Mouse (Mus musculus): ENCODE data around the gene Rps6kb2. TPM values are rescaled to one million over a fixed set of nuclear protein-coding genes. Genes with fewer than 3 reads are reported as not detected.

Gene Rps6kb2
- polyA plus RNA-seq, 1 experiment from 2014 or later = 42.2 TPM

- Histone ChIP-seq H3K9ac (no peak overlapping the region), H3K9me3 (replicated peaks) (no peaks in the 10 kb centered on the region), H3K27me3 (no peaks in the 10 kb centered on the region), H3K4me2 (peak overlapping the region; percentile 26; the same call in 1 of the 2 replicates), H3K4me1 (replicated peaks) (peaks cover 56% of the 10 kb centered on the region), H3K36me3 (peaks cover under 1% of the 10 kb centered on the region; the same call in 1 of the 2 replicates), H3K4me3 (no peak overlapping the region), H3K27ac (peak overlapping the region; percentile 87)
- no peak for ATAC-seq (replicated peaks; ENCODE audit: insufficient number of reproducible peaks, insufficient read depth, low FRiP score, low read depth)
- WGBS = 45% methylated on average over 9 of the region's 9 CpGs
Measured at GRCm38 (mm10) chr19:4166678-4167476, 3.7 kb upstream of the Rps6kb2 start.

GRCm38 (mm10) chr19:4164721-4165120 lies 1.6 kb upstream of the Rps6kb2 start:
- no peak overlapping the region for H3K9ac ChIP-seq
- no peak overlapping the region for H3K4me2 ChIP-seq
- no peak overlapping the region for H3K4me3 ChIP-seq
- H3K36me3 ChIP-seq = peaks cover 14% of the 10 kb centered on the region
- no peak for ATAC-seq (replicated peaks; ENCODE audit: insufficient number of reproducible peaks, insufficient read depth, low FRiP score, low read depth)
- no peak overlapping the region for H3K27ac ChIP-seq
- H3K4me1 ChIP-seq (replicated peaks) = peaks cover 35% of the 10 kb centered on the region
- 68% methylated on average over 2 of the region's 2 CpGs for WGBS
- no peaks in the 10 kb centered on the region for H3K27me3 ChIP-seq
- no peaks in the 10 kb centered on the region for H3K9me3 ChIP-seq (replicated peaks)

GRCm38 (mm10) chr19:4164100-4164499 lies 946 bp upstream of the Rps6kb2 start:
- Histone ChIP-seq H3K4me1 (replicated peaks) (peaks cover 32% of the 10 kb centered on the region), H3K27me3 (no peaks in the 10 kb centered on the region), H3K9me3 (replicated peaks) (no peaks in the 10 kb centered on the region), H3K4me3 (no peak overlapping the region), H3K9ac (no peak overlapping the region), H3K4me2 (no peak overlapping the region), H3K36me3 (peaks cover 20% of the 10 kb centered on the region), H3K27ac (no peak overlapping the region)
- 77% methylated on average over 3 of the region's 3 CpGs for WGBS
- no peak for ATAC-seq (replicated peaks; ENCODE audit: insufficient number of reproducible peaks, insufficient read depth, low FRiP score, low read depth)

GRCm38 (mm10) chr19:4163543-4163887 lies 361 bp upstream of the Rps6kb2 start:
- 35% methylated on average over 4 of the region's 4 CpGs for WGBS
- Histone ChIP-seq H3K27ac (peak overlapping the region; percentile 27), H3K4me2 (peak overlapping the region; percentile 90), H3K4me3 (peak overlapping the region; percentile 75), H3K27me3 (no peaks in the 10 kb centered on the region), H3K4me1 (replicated peaks) (peaks cover 32% of the 10 kb centered on the region), H3K9ac (peak overlapping the region; percentile 83; the same call in 1 of the 2 replicates), H3K36me3 (peaks cover 26% of the 10 kb centered on the region), H3K9me3 (replicated peaks) (no peaks in the 10 kb centered on the region)
- no peak for ATAC-seq (replicated peaks; ENCODE audit: insufficient number of reproducible peaks, insufficient read depth, low FRiP score, low read depth)

GRCm38 (mm10) chr19:4159049-4159448 lies 4.1 kb downstream of the Rps6kb2 start:
- 95% methylated on average over 8 of the region's 8 CpGs for WGBS
- H3K36me3 ChIP-seq = peaks cover 48% of the 10 kb centered on the region
- peaks cover 15% of the 10 kb centered on the region for H3K4me1 ChIP-seq (replicated peaks)
- no peak overlapping the region for H3K4me3 ChIP-seq
- no peak for ATAC-seq (replicated peaks; ENCODE audit: insufficient number of reproducible peaks, insufficient read depth, low FRiP score, low read depth)
- H3K27ac ChIP-seq = no peak overlapping the region
- H3K9me3 ChIP-seq (replicated peaks) = no peaks in the 10 kb centered on the region
- no peak overlapping the region for H3K4me2 ChIP-seq
- H3K27me3 ChIP-seq = no peaks in the 10 kb centered on the region
- H3K9ac ChIP-seq = no peak overlapping the region

GRCm38 (mm10) chr19:4156771-4157170 lies 6.4 kb downstream of the Rps6kb2 start:
- ATAC-seq (replicated peaks; ENCODE audit: insufficient number of reproducible peaks, insufficient read depth, low FRiP score, low read depth) = no peak
- no peak overlapping the region for H3K27ac ChIP-seq
- H3K9me3 ChIP-seq (replicated peaks) = no peaks in the 10 kb centered on the region
- WGBS = 89% methylated on average over 12 of the region's 12 CpGs
- H3K9ac ChIP-seq = no peak overlapping the region
- H3K4me2 ChIP-seq = no peak overlapping the region
- no peak overlapping the region for H3K4me3 ChIP-seq
- peaks cover 55% of the 10 kb centered on the region for H3K36me3 ChIP-seq
- H3K27me3 ChIP-seq = no peaks in the 10 kb centered on the region
- peaks cover 14% of the 10 kb centered on the region for H3K4me1 ChIP-seq (replicated peaks)

- no peak for ATAC-seq (replicated peaks; ENCODE audit: insufficient number of reproducible peaks, insufficient read depth, low FRiP score, low read depth)
- Histone ChIP-seq H3K9ac (no peak overlapping the region), H3K4me3 (peak overlapping the region; percentile 17; the same call in 1 of the 2 replicates), H3K9me3 (replicated peaks) (no peaks in the 10 kb centered on the region), H3K27me3 (no peaks in the 10 kb centered on the region), H3K4me1 (replicated peaks) (peaks cover 18% of the 10 kb centered on the region), H3K36me3 (peaks cover 52% of the 10 kb centered on the region), H3K27ac (no peak overlapping the region), H3K4me2 (no peak overlapping the region)
- WGBS = 69% methylated on average over 20 of the region's 20 CpGs
Measured at GRCm38 (mm10) chr19:4156073-4156579, 7.0 kb downstream of the Rps6kb2 start.

GRCm38 (mm10) chr19:4155223-4156072 lies 7.7 kb downstream of the Rps6kb2 start:
- H3K36me3 ChIP-seq = peaks cover 54% of the 10 kb centered on the region

DNA sequence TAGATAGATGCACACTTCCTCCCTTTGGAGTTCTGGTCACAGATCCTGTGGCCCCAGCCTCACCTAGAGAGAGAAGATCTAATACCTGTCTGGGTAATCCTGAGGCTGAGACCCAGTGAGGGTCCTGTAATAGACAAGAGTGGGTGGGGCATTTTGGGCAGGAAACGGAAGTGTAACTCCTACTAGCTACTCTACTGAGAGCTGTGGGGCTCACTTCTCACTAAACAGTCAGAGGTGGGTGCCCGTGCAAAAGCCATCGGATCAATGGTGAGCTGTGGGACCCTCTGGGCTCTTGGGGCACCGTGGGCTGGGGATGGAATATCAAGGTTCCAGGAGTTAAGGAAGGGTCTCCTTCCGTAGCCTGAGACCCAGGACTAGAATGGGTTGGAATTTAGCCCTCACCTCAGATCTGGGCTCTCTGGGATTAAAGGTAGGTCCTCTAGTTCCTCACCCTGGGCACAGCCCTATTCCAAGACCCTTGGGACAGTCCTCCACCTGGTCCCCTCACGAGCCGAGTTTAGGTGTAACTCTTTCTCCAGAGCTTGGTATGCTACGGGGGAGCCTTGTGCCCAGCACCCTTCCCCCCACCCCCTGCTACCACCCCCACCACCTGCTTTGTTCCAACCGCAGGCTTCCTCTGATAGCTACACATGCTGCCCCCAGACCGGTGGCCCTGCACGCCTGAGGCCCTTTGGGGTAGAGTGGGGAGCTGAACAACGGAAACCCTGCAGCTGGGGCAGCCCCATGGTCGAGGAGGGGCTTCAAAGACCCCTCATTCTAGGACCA lies 8.5 kb downstream of the Rps6kb2 start:
- H3K36me3 ChIP-seq = peaks cover 54% of the 10 kb centered on the region
- H3K4me1 ChIP-seq (replicated peaks) = peaks cover 31% of the 10 kb centered on the region
- H3K9ac ChIP-seq = no peak overlapping the region
- no peaks in the 10 kb centered on the region for H3K9me3 ChIP-seq (replicated peaks)
- peak overlapping the region; percentile 17; the same call in 1 of the 2 replicates for H3K4me3 ChIP-seq
- 69% methylated on average over 13 of the region's 13 CpGs for WGBS
- ATAC-seq (replicated peaks; ENCODE audit: insufficient number of reproducible peaks, insufficient read depth, low FRiP score, low read depth) = no peak
- H3K27ac ChIP-seq = no peak overlapping the region
- no peak overlapping the region; the same call in 1 of the 2 replicates for H3K4me2 ChIP-seq
- H3K27me3 ChIP-seq = no peaks in the 10 kb centered on the region

More at GRCm38 (mm10) chr19:4155223-4156072, 7.7 kb downstream of the Rps6kb2 start:
- Histone ChIP-seq H3K4me2 (no peak overlapping the region), H3K9ac (no peak overlapping the region), H3K4me1 (replicated peaks) (peaks cover 22% of the 10 kb centered on the region), H3K27ac (no peak overlapping the region), H3K4me3 (peak overlapping the region; percentile 17; the same call in 1 of the 2 replicates), H3K9me3 (replicated peaks) (no peaks in the 10 kb centered on the region), H3K27me3 (no peaks in the 10 kb centered on the region)
- no peak for ATAC-seq (replicated peaks; ENCODE audit: insufficient number of reproducible peaks, insufficient read depth, low FRiP score, low read depth)
- WGBS = 70% methylated on average over 6 of the region's 6 CpGs

DNA sequence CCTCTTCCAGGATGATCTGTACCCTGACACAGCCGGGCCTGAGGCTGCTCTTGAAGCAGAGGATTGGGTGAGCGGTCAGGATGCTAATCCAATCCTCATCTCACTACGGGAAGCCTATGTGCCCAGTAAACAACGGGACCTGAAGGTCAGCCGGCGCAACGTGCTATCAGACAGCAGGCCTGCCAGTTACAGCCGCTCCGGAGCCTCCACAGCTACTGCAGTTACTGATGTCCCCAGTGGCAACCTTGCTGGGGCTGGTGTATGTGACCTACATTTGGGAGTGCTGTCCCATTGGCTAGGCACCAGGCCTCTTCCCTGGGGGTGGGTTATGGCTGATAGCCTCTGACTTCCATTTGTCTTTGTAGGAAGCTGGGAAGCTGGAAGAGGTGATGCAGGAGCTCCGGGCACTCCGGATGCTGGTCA lies 9.9 kb downstream of the Rps6kb2 start, which contains the start of gene Ptprcap:
Ptprcap (plus strand) TSS at position 373 of the 423 bp plus-strand sequence.
- no peak within 1 kb of the TSS for H3K4me3 ChIP-seq
- no peak for ATAC-seq (replicated peaks; ENCODE audit: insufficient number of reproducible peaks, insufficient read depth, low FRiP score, low read depth)
- H3K27me3 ChIP-seq = no peaks in the 10 kb centered on the region
- H3K4me2 ChIP-seq = no peak within 1 kb of the TSS
- H3K36me3 ChIP-seq = peaks cover 40% of the 10 kb centered on the region
- H3K27ac ChIP-seq = 0 out of 2 replicates have a peak within 1 kb of the TSS, but pooled peaks have one; percentile 17
- 59% methylated on average over 11 of the region's 11 CpGs for WGBS
- H3K9ac ChIP-seq = no peak within 1 kb of the TSS
- peaks cover 39% of the 10 kb centered on the region for H3K4me1 ChIP-seq (replicated peaks)
- H3K9me3 ChIP-seq (replicated peaks) = no peaks in the 10 kb centered on the region
